Mouse (Mus musculus) lung, embryonic 16.5 days (tissue): ENCODE data around the gene Camta1. TPM values are rescaled to one million over a fixed set of nuclear protein-coding genes. Genes with fewer than 3 reads are reported as not detected.

Source experiments
- ATAC-seq: fragments of 200-750 bp; cut with Nextera tagmentation; 2 replicates; pipeline ENCODE4 v1.8.0; 2017; ENCODE audit warnings: low read depth, mild to moderate bottlenecking, moderate library complexity
- H3K27ac ChIP-seq: fragments of 300-500 bp; sonication (generic); 2 replicates; pipeline ENCODE4 v1.5.1; 2014; ENCODE audit warnings: mild to moderate bottlenecking, control low read depth, low read length
- H3K27me3 ChIP-seq: fragments of 300-500 bp; sonication (generic); 2 replicates; pipeline ENCODE4 v1.6.1; 2014; ENCODE audit warnings: low read depth, low read length, mixed read lengths; ENCODE audit not compliant: control insufficient read depth, insufficient read depth
- H3K36me3 ChIP-seq: fragments of 300-500 bp; sonication (generic); 2 replicates; pipeline ENCODE4 v1.6.1; 2014; ENCODE audit warnings: low read length; ENCODE audit not compliant: control insufficient read depth, insufficient read depth
- H3K4me1 ChIP-seq: fragments of 300-500 bp; sonication (generic); replicated peaks from 2 replicates; pipeline ENCODE4 v1.6.1; 2014; ENCODE audit warnings: low read length, mixed read lengths; ENCODE audit not compliant: control insufficient read depth, insufficient read depth
- H3K4me2 ChIP-seq: fragments of 300-500 bp; sonication (generic); 2 replicates; pipeline ENCODE4 v1.6.1; 2014; ENCODE audit warnings: low read depth, low read length, control low read depth
- H3K4me3 ChIP-seq: fragments of 300-500 bp; sonication (generic); 2 replicates; pipeline ENCODE4 v1.5.1; 2014; ENCODE audit warnings: mild to moderate bottlenecking, low read length, control low read depth
- H3K9ac ChIP-seq: fragments of 300-500 bp; sonication (generic); 2 replicates; pipeline ENCODE4 v1.6.1; 2014; ENCODE audit warnings: low read length, control low read depth
- H3K9me3 ChIP-seq: fragments of 300-500 bp; sonication (generic); 2 replicates; pipeline ENCODE4 v1.6.1; 2016; ENCODE audit warnings: low read length; ENCODE audit not compliant: control insufficient read depth
- WGBS: fragments of 180-500 bp; shearing (Covaris S2); extraction: QIAGEN DNeasy Blood & Tissue Kit; methylation state at CpG from one replicate; pipeline ENCODE4 v1.1.7; 2014; 5-methylcytosine and 5-hydroxymethylcytosine counted together
- polyA plus RNA-seq: library from polyadenylated mRNA; unstranded; fragments of >200 nt; fragmentation: Nextera tagmentation; extraction: Ambion mirVana; gene quantifications from 2 replicates; pipeline ENCODE4 v1.2.1, GENCODE M21; 2015

Camta1 gene
- polyA plus RNA-seq, 1 experiment from 2014 or later, result 89.4 TPM

DNA sequence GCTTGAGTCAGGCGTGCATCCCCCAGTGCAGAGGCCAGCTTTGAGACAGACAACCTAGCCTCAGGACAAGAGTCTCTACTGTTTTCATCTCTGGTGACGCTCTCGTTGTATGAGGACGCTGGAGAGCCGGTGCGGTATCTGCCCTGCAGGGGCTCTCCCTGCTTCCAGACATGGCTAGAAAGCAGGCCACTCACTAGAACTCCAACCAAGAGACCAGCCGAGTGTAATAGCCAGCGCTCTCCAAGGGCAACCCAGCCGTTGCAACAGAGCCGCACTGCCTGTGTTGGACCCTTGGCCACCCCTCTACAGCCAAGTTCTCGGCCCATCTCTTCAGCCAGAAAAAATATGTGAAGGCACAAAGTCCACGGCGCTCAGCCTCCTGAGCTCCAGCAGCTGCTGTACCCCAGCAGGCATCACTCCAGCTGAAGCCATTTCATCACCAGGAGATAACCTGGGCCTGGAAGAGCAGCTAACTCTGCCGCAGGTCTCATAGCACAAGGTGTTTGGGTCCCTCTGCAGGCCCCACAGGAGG is 443.3 kb downstream of the Camta1 start:
- H3K27ac ChIP-seq, result no peak overlapping the region
- no peaks in the 10 kb centered on the region for H3K4me1 ChIP-seq
- H3K36me3 ChIP-seq, result no peaks in the 10 kb centered on the region
- no peaks in the 10 kb centered on the region for H3K9me3 ChIP-seq
- no peak overlapping the region for H3K4me2 ChIP-seq
- H3K27me3 ChIP-seq, result no peaks in the 10 kb centered on the region
- WGBS, result 68% methylated on average over 14 of the region's 14 CpGs
- no peak overlapping the region for H3K4me3 ChIP-seq
- ATAC-seq, result no peak
- no peak overlapping the region for H3K9ac ChIP-seq

- Histone ChIP-seq H3K36me3 (no peaks in the 10 kb centered on the region), H3K4me1 (no peaks in the 10 kb centered on the region), H3K27ac (no peak overlapping the region), H3K4me3 (no peak overlapping the region), H3K9ac (no peak overlapping the region), H3K9me3 (no peaks in the 10 kb centered on the region), H3K4me2 (no peak overlapping the region), H3K27me3 (no peaks in the 10 kb centered on the region; the same call in 1 of the 2 replicates)
- 75% methylated on average over 4 of the region's 4 CpGs for WGBS
- ATAC-seq, result 0 out of 2 replicates have a peak, but pooled peaks have one; percentile 41
Observed at GRCm38 (mm10) chr4:151415812-151416211, 445.9 kb downstream of the Camta1 start.

- H3K36me3 ChIP-seq, result no peaks in the 10 kb centered on the region
- H3K27me3 ChIP-seq, result no peaks in the 10 kb centered on the region; the same call in 1 of the 2 replicates
- H3K9ac ChIP-seq, result no peak overlapping the region
- no peak overlapping the region for H3K4me3 ChIP-seq
- no peak overlapping the region for H3K27ac ChIP-seq
- ATAC-seq, result no peak
- WGBS, result 82% methylated on average over 16 of the region's 16 CpGs
- no peaks in the 10 kb centered on the region for H3K9me3 ChIP-seq
- H3K4me2 ChIP-seq, result no peak overlapping the region
- no peaks in the 10 kb centered on the region for H3K4me1 ChIP-seq
Observed at GRCm38 (mm10) chr4:151415376-151415775, 446.3 kb downstream of the Camta1 start.

GRCm38 (mm10) chr4:151414952-151415351 is 446.7 kb downstream of the Camta1 start:
- H3K4me3 ChIP-seq, result no peak overlapping the region
- no peaks in the 10 kb centered on the region for H3K9me3 ChIP-seq
- H3K4me1 ChIP-seq, result no peaks in the 10 kb centered on the region
- no peak for ATAC-seq
- H3K36me3 ChIP-seq, result no peaks in the 10 kb centered on the region
- H3K4me2 ChIP-seq, result no peak overlapping the region
- H3K27ac ChIP-seq, result no peak overlapping the region
- no peak overlapping the region for H3K9ac ChIP-seq
- no peaks in the 10 kb centered on the region; the same call in 1 of the 2 replicates for H3K27me3 ChIP-seq
- 82% methylated on average over 7 of the region's 7 CpGs for WGBS

DNA sequence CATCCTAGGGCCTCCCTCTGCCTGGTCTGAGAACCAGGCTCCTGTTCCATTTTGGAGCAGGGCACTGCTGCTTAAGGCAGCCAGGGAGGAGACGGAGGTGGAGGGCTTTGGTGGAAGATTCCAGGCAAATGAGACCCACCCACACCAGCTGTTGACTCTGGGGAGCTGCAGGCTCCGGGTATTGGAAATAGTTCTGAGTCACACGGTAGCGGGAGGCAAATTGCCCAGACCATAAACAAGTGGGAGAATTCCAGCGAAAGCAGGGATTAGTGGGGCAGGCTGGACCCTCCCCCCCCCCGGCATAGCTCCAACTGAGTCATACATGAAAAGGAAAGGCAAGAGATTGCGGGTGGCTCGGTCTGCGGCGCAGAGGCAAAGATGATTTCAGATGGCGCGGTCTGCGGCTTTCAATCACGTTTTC is 450.0 kb downstream of the Camta1 start:
- 36% methylated on average over 14 of the region's 14 CpGs for WGBS
- no peak overlapping the region for H3K4me2 ChIP-seq
- peak; percentile 77; the same call in 1 of the 2 replicates for ATAC-seq

GRCm38 (mm10) chr4:151411016-151411415 is 450.7 kb downstream of the Camta1 start:
- WGBS, result 71% methylated on average over 3 of the region's 3 CpGs
- Histone ChIP-seq H3K36me3 (no peaks in the 10 kb centered on the region), H3K9me3 (no peaks in the 10 kb centered on the region; the same call in 1 of the 2 replicates), H3K27me3 (no peaks in the 10 kb centered on the region; the same call in 1 of the 2 replicates), H3K4me2 (no peak overlapping the region), H3K4me1 (no peaks in the 10 kb centered on the region), H3K9ac (no peak overlapping the region), H3K4me3 (no peak overlapping the region), H3K27ac (no peak overlapping the region)
- no peak for ATAC-seq

More for the DNA sequence above, 450.0 kb downstream of the Camta1 start:
- no peaks in the 10 kb centered on the region for H3K4me1 ChIP-seq
- H3K4me3 ChIP-seq, result no peak overlapping the region
- H3K9ac ChIP-seq, result no peak overlapping the region
- H3K9me3 ChIP-seq, result no peaks in the 10 kb centered on the region; the same call in 1 of the 2 replicates
- no peaks in the 10 kb centered on the region; the same call in 1 of the 2 replicates for H3K27me3 ChIP-seq
- H3K27ac ChIP-seq, result no peak overlapping the region
- no peaks in the 10 kb centered on the region for H3K36me3 ChIP-seq

DNA sequence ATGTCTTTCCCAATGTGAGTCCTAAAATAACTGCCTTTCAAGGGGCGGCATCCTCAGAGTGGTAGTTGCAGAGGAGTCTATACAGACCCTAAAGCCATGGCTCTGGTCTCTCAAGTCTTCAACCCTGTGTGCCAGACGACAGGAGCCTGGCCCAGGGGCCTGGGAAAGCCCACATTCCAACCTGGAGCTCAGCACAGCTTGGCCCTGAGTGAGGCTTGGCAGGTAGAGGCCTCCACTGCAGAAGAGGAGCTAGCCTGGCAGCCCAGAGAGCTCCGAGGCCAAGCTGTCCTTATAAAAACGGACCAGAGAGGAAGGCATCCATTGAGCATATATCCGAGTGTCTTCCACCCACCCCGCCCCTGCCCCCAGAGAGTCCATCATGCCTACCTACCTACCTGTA is 452.4 kb downstream of the Camta1 start:
- Histone ChIP-seq H3K9me3 (no peaks in the 10 kb centered on the region; the same call in 1 of the 2 replicates), H3K27ac (no peak overlapping the region), H3K4me1 (no peaks in the 10 kb centered on the region), H3K9ac (no peak overlapping the region), H3K36me3 (no peaks in the 10 kb centered on the region), H3K4me3 (no peak overlapping the region), H3K4me2 (no peak overlapping the region), H3K27me3 (no peaks in the 10 kb centered on the region; the same call in 1 of the 2 replicates)
- no peak for ATAC-seq
- 70% methylated on average over 6 of the region's 6 CpGs for WGBS

DNA sequence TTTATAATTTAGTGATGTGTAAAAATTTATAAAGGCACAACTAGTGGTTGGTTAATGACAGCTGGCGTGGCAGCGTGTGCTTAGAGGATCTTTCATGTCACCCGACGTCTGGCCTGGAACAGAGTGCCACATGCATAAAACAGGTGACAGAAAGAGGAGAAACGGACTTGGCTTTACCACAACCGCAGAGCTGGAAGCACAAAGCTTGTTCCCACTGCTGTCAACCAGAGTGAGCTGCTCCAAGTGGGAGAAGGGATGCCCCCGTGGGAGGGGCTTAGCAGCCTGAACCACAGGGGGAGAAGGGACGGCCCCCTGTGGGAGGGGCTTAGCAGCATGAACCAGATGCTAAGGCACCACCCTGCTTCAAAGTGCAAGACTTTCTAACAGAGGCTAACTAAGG is 452.9 kb downstream of the Camta1 start:
- H3K9me3 ChIP-seq, result no peaks in the 10 kb centered on the region; the same call in 1 of the 2 replicates
- WGBS, result 40% methylated on average over 8 of the region's 8 CpGs
- H3K4me2 ChIP-seq, result no peak overlapping the region
- no peak overlapping the region for H3K4me3 ChIP-seq
- H3K27ac ChIP-seq, result no peak overlapping the region
- H3K9ac ChIP-seq, result no peak overlapping the region
- H3K4me1 ChIP-seq, result no peaks in the 10 kb centered on the region
- H3K36me3 ChIP-seq, result no peaks in the 10 kb centered on the region
- H3K27me3 ChIP-seq, result no peaks in the 10 kb centered on the region; the same call in 1 of the 2 replicates
- ATAC-seq, result no peak

DNA sequence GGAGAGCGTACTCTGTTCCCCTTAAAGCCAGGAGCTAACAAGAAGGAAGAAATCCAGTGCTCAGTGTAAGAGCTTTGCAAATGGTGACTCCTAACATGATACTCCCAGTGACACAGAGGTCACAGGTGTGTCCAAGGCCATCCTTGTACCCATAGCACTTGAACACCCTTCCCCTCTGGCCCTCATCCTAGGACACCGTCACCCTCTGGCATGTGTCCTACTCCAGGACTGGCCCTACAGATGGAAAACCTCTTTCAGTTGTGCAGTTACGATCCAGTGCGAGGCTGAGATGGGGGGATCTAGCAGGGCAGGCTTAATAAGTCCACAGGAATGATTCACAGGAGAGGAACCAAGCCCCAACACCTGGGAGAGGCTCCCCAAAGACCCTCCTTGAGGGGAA is 453.4 kb downstream of the Camta1 start:
- no peak overlapping the region for H3K27ac ChIP-seq
- 91% methylated on average over 4 of the region's 4 CpGs for WGBS
- H3K4me3 ChIP-seq, result no peak overlapping the region
- H3K9me3 ChIP-seq, result no peaks in the 10 kb centered on the region; the same call in 1 of the 2 replicates
- no peak overlapping the region for H3K9ac ChIP-seq
- H3K36me3 ChIP-seq, result no peaks in the 10 kb centered on the region
- H3K27me3 ChIP-seq, result no peaks in the 10 kb centered on the region; the same call in 1 of the 2 replicates
- no peak for ATAC-seq
- no peak overlapping the region for H3K4me2 ChIP-seq
- H3K4me1 ChIP-seq, result no peaks in the 10 kb centered on the region
